9 mouse cellular contexts compared by ENCODE assay signal in genomic region chr13:24112689-24113348, GRCm38 (mm10).
DNase-seq lines count a peak whose midpoint lies in the region; ATAC-seq lines count a peak whose summit lies in the region.
"Had no signal": no experiment of that assay in that cellular context is flagged by ENCODE, and none has a peak within 500 bp of the region (broad histone marks: within the 10 kb centered on the region; RNA-seq: fewer than 3 reads in every experiment).

No protein-coding gene starts in this region.

- DNase-seq in 416B (ENCODE audit: low read depth) = peak; percentile 61
- DNase-seq in Muller cell, postnatal 12 days (ENCODE audit: inconsistent ontology term) = peak; percentile 17
- peak; percentile 62 to 80 for DNase-seq in cerebellum, postnatal 25 days
- peak; percentile 51 to 65 for DNase-seq in kidney, postnatal 4 days
- DNase-seq in lung, postnatal 14 days = peak; percentile 70
- DNase-seq in retina, embryonic 14.5 days (ENCODE audit: low spot score) = peak; percentile 74
- DNase-seq in yolk sac, embryonic 10.5 days (ENCODE audit: low spot score) = peak; percentile 31

- 0 out of 2 replicates have a peak, but pooled peaks have one; percentile 45 for ATAC-seq in heart, embryonic 12.5 days (ENCODE audit: insufficient number of reproducible peaks, low FRiP score)

- H3K36me3 ChIP-seq in heart, embryonic 12.5 days = no peaks in the 10 kb centered on the region
- H3K36me3 ChIP-seq: neural tube, embryonic 13.5 days had no signal

- H3K27me3 ChIP-seq in heart, embryonic 12.5 days (replicated peaks) = peaks cover 41% of the 10 kb centered on the region
- H3K27me3 ChIP-seq: neural tube, embryonic 13.5 days had no signal

- no peak overlapping the region for H3K27ac ChIP-seq in heart, embryonic 12.5 days (ENCODE audit: poor library complexity, severe bottlenecking)
- H3K27ac ChIP-seq: neural tube, embryonic 13.5 days had no signal

- WGBS in heart, embryonic 12.5 days = 72% methylated on average over 9 of the region's 9 CpGs

- no peak overlapping the region for H3K4me3 ChIP-seq in heart, embryonic 12.5 days
- H3K4me3 ChIP-seq: neural tube, embryonic 13.5 days had no signal

- H3K9ac ChIP-seq in heart, embryonic 12.5 days = no peak overlapping the region
- H3K9ac ChIP-seq: neural tube, embryonic 13.5 days had no signal

- H3K9me3 ChIP-seq in heart, embryonic 12.5 days (replicated peaks) = no peaks in the 10 kb centered on the region
- H3K9me3 ChIP-seq: neural tube, embryonic 13.5 days had no signal

- no peak overlapping the region for H3K4me2 ChIP-seq in heart, embryonic 12.5 days
- H3K4me2 ChIP-seq: neural tube, embryonic 13.5 days had no signal

- H3K4me1 ChIP-seq in heart, embryonic 12.5 days (replicated peaks) = peaks cover 5% of the 10 kb centered on the region
- H3K4me1 ChIP-seq: neural tube, embryonic 13.5 days had no signal

Comparison
In these comparisons a context has a peak if more than half of its experiments do, and no peak if none do; other contexts are left out.
1. DNase-seq: peak in every context shown above with its lines; median percentile 74 in retina, embryonic 14.5 days; 71 in cerebellum, postnatal 25 days; 70 in lung, postnatal 14 days; 61 in 416B; 58 in kidney, postnatal 4 days; 31 in yolk sac, embryonic 10.5 days; 17 in Muller cell, postnatal 12 days.